Mouse (Mus musculus): ENCODE data around the gene Mlh1.

DNA sequence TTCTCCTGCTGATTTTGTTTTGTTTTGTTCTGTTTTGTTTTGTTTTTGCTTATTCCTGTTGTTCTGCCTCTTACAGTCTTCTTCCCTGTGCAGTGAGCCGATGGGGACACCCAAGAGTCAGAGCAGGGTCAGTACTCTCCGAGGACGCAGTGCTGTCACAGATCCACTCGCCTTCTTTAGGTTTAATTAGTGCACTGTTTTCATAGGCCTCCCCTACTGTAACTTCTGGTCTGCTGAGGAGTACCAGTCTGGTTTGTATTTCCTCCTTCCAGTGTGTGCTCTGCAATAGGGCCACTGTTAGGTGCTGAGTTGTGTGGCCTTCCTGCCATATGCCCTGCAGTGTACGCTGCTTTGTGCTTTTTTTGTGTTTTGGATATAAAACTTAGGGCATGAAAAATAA is 92.6 kb downstream of the Mlh1 start:
- TF ChIP-seq CTCF (IDR thresholded peaks at IDR 0.05; ENCODE audit: borderline replicate concordance, insufficient read depth, low read length) (no peak), POLR2A (IDR thresholded peaks at IDR 0.05; ENCODE audit: low read depth, low read length) (no peak)
